Mouse (Mus musculus): Measurements from ENCODE around the gene Grik4.

DNA sequence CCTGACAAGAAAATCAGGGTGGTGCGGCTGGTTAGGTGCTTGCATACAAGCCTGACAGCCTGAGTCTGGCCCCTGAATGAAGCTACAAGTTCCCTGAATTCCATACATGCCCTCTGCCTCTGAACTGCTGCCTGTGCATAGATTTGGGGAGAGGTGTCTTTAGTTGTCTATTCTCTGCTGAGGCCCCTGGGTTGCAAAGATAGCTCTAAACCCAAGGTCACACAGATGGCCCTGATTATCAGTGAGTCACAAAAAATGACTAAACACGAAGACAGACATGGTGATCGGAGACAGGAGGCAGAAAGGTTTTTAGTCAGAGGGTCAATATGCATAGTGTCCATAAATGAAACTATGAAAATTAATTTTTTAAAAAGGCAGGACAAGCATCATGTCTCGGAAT lies 49.4 kb upstream of the Grik4 start:
- TF ChIP-seq ETS1 (conservative IDR thresholded peaks at IDR 0.05; ENCODE audit: low read depth, low read length) (no peak), POLR2A (IDR thresholded peaks at IDR 0.05; ENCODE audit: low read depth, low read length) (no peak), TBP (conservative IDR thresholded peaks at IDR 0.05; ENCODE audit: low read depth, low read length) (no peak), SIN3A (IDR thresholded peaks at IDR 0.05; ENCODE audit: low read length) (no peak), POLR2AphosphoS2 (IDR thresholded peaks at IDR 0.05; ENCODE audit: low read depth, low read length) (no peak), ELF1 (IDR thresholded peaks at IDR 0.05; ENCODE audit: low read depth, low read length) (no peak), E2F4 (IDR thresholded peaks at IDR 0.05; ENCODE audit: insufficient replicate concordance, low read depth, low read length) (no peak), MEF2A (IDR thresholded peaks at IDR 0.05; ENCODE audit: borderline replicate concordance, low read depth, low read length) (no peak), MAFK (IDR thresholded peaks at IDR 0.05; ENCODE audit: insufficient replicate concordance, low read length) (no peak), MXI1 (IDR thresholded peaks at IDR 0.05; ENCODE audit: low read depth, low read length) (no peak), MYC (IDR thresholded peaks at IDR 0.05; ENCODE audit: low read depth, low read length) (no peak), ZKSCAN1 (IDR thresholded peaks at IDR 0.05; ENCODE audit: borderline replicate concordance, low read depth, low read length) (no peak)

Data from CH12.LX (cell line).